Mouse (Mus musculus) liver, postnatal 0 days (tissue): ENCODE measurements around the gene Slit3.

Experiments
- CTCF ChIP-seq: sonication (generic); IDR thresholded peaks from 2 replicates; pipeline ENCODE4 v1.5.1; 2016; ENCODE audit warnings: antibody characterized with exemption, low read depth
- EP300 ChIP-seq: IDR thresholded peaks from 2 replicates; pipeline ENCODE4 v1.6.1; 2016; ENCODE audit warnings: antibody characterized with exemption, low read depth, mild to moderate bottlenecking

DNA sequence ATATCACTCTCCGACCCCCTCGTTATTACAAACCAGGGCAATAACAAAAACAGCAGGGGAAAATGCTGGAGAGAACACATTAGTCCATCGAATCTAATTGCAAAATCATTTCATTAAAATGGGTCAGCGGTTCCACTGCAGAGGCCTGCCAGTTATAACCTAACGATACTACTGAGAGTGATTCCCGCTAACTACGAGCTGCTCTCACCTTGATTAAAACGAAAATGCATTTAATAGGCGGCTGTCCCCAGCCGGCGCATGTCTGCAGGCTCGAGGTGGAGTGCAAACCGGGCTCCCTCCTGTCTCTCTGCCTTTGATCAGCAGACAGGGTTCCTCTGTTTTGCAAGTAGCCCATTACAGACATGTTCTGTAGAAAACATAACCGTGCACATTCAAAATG is 498.4 kb downstream of the Slit3 start:
- TF ChIP-seq CTCF (no peak), EP300 (no peak)
